In genomic region chr2:52883401-52883800, GRCm38 (mm10) we compare ENCODE assay signal across 31 mouse cellular contexts.
"Had no signal": no experiment of that assay in that cellular context is flagged by ENCODE, and none has a peak within 500 bp of the region (broad histone marks: within the 10 kb centered on the region; RNA-seq: fewer than 3 reads in every experiment).

No protein-coding gene starts in this region.

- H3K4me1 ChIP-seq: liver, embryonic 12.5 days; liver, embryonic 13.5 days; liver, embryonic 15.5 days; megakaryocyte, embryonic 14.5 days had no signal

- H3K4me3 ChIP-seq: left cerebral cortex, adult 2 months; limb, embryonic 12.5 days; limb, embryonic 15.5 days; liver, embryonic 12.5 days; liver, embryonic 13.5 days; liver, embryonic 15.5 days; lung, embryonic 15.5 days; megakaryocyte, embryonic 14.5 days; midbrain, embryonic 10.5 days; midbrain, embryonic 12.5 days; midbrain, embryonic 13.5 days; midbrain, embryonic 15.5 days; myocyte; neural tube, embryonic 12.5 days had no signal

- H3K27me3 ChIP-seq: limb, embryonic 12.5 days; limb, embryonic 15.5 days; liver, embryonic 12.5 days; liver, embryonic 13.5 days; liver, embryonic 15.5 days; lung, embryonic 15.5 days; megakaryocyte, embryonic 14.5 days; midbrain, embryonic 12.5 days; midbrain, embryonic 13.5 days; midbrain, embryonic 15.5 days; neural tube, embryonic 12.5 days had no signal

- H3K9ac ChIP-seq: limb, embryonic 12.5 days; limb, embryonic 15.5 days; liver, embryonic 12.5 days; liver, embryonic 13.5 days; liver, embryonic 14.5 days; liver, embryonic 15.5 days; liver, postnatal 0 days; lung, embryonic 14.5 days; lung, embryonic 15.5 days; midbrain, embryonic 12.5 days; midbrain, embryonic 13.5 days; midbrain, embryonic 15.5 days; neural tube, embryonic 12.5 days had no signal

- H3K9me3 ChIP-seq: limb, embryonic 12.5 days; limb, embryonic 15.5 days; liver, embryonic 12.5 days; liver, embryonic 13.5 days; liver, embryonic 15.5 days; lung, embryonic 15.5 days; midbrain, embryonic 10.5 days; midbrain, embryonic 12.5 days; midbrain, embryonic 13.5 days; midbrain, embryonic 15.5 days; neural tube, embryonic 12.5 days had no signal

- H3K36me3 ChIP-seq: limb, embryonic 15.5 days; liver, embryonic 12.5 days; liver, embryonic 13.5 days; liver, embryonic 15.5 days; lung, embryonic 15.5 days; midbrain, embryonic 12.5 days; midbrain, embryonic 13.5 days; midbrain, embryonic 15.5 days; neural tube, embryonic 12.5 days had no signal

- H3K27ac ChIP-seq: left cerebral cortex, adult 2 months; limb, embryonic 12.5 days; limb, embryonic 15.5 days; liver, embryonic 12.5 days; liver, embryonic 13.5 days; liver, embryonic 14.5 days; liver, embryonic 15.5 days; lung, embryonic 15.5 days; macrophage; midbrain, embryonic 10.5 days; midbrain, embryonic 12.5 days; midbrain, embryonic 13.5 days; midbrain, embryonic 15.5 days; neural tube, embryonic 12.5 days had no signal

- DNase-seq: left cerebral cortex, postnatal 4 days; liver; liver, embryonic 13.5 days; liver, postnatal 0 days; lung, adult 18-20 months; lung, adult 2 months; lung, embryonic 14.5 days; lung, postnatal 10 days; lung, postnatal 14 days; lung, postnatal 36 days; lung, postnatal 4 days; midbrain, embryonic 14.5 days had no signal

- H3K4me2 ChIP-seq: limb, embryonic 12.5 days; limb, embryonic 15.5 days; liver, embryonic 11.5 days; liver, embryonic 12.5 days; liver, embryonic 13.5 days; liver, embryonic 15.5 days; lung, embryonic 14.5 days; lung, embryonic 15.5 days; midbrain, embryonic 11.5 days; midbrain, embryonic 12.5 days; midbrain, embryonic 13.5 days; midbrain, embryonic 15.5 days; neural tube, embryonic 12.5 days had no signal

- ATAC-seq: liver, embryonic 12.5 days; liver, postnatal 0 days; lung, postnatal 0 days; midbrain, embryonic 13.5 days; midbrain, embryonic 15.5 days; midbrain, embryonic 16.5 days had no signal
